Mouse (Mus musculus) large intestine, adult 2 months (tissue): Measurements from ENCODE around the gene Dnah2. TPM values are rescaled to one million over a fixed set of nuclear protein-coding genes. Genes with fewer than 3 reads are reported as not detected.

ENCODE experiments used
- DNase-seq: peaks from one replicate; pipeline ENCODE4 v3.0.0-alpha.2; 2012; ENCODE audit warnings: low read depth, low spot score
- WGBS: fragments of 180-500 bp; shearing (Covaris S2); methylation state at CpG from one replicate; pipeline ENCODE4 v1.1.7; 2018; 5-methylcytosine and 5-hydroxymethylcytosine counted together
- polyA plus RNA-seq: library from polyadenylated mRNA; depleted of rRNA; stranded (reverse); fragments of >200 nt; gene quantifications from 2 replicates; pipeline ENCODE4 v1.2.3, GENCODE M21; 2012; rRNA removed

Dnah2 gene
- polyA plus RNA-seq, 1 experiment: 0.12 TPM

DNA sequence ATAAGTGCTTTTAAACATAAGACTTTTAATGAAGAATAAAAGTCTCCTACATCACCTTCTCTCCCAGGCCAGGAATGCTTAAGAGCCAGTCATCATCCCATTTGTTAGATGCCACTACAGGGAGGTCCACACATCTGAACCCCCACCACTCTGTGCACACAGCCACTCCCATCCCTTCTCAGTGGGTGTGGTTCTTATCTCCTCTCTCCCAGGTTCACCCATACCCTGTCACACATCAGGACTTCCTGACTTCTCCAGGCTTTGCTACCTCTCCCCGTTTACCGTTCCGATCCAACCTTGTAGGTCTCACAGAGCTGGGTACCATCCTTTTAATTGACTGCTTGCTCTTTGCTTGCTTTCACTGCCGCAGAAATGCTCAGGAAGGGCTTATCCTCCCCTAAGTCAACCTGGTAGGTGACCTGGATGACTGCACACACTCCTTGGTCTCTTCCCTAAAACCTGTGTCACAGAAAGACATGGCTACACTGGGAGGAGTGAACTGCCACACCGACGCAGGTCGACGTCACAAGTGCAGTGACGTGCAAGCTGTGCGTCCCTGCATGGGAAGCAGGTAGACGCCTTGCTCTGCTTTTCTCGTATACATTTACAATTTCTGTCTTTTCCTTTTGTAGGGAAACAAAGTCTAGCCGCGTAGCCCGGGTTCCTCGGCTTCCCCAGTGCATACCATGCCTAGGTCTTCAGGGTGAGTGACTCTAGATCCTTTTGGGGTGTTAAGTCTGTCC is 175.5 kb downstream of the Dnah2 start:
- no peak for DNase-seq
- WGBS: 90% methylated on average over 16 of the region's 16 CpGs

GRCm38 (mm10) chr11:69372780-69373170 is 176.1 kb downstream of the Dnah2 start:
- WGBS: 57% methylated on average over 3 of the region's 3 CpGs
- DNase-seq: no peak

GRCm38 (mm10) chr11:69372056-69372779 is 176.7 kb downstream of the Dnah2 start:
- DNase-seq: no peak
- WGBS: 64% methylated on average over 12 of the region's 12 CpGs

DNA sequence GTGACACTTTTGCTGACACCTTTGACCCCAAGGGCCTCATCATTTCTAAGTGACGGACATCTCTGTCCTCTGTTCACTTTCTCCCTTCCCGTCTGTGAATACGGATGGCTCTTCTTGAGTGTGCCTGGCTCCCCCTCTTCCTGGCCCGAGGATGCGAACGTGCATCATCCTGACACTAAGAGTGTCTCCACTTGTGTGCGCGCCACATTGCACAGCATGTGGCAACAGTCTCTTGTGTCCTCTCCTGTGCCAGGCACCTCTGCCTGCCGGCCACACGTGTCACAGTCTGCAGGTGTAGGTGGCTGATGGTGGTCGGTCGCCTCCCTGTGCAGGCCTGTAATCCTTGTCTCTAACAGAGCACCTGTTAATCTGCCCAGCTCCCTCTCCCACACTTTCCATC is 177.3 kb downstream of the Dnah2 start:
- WGBS: 79% methylated on average over 12 of the region's 12 CpGs
- DNase-seq: no peak

DNA sequence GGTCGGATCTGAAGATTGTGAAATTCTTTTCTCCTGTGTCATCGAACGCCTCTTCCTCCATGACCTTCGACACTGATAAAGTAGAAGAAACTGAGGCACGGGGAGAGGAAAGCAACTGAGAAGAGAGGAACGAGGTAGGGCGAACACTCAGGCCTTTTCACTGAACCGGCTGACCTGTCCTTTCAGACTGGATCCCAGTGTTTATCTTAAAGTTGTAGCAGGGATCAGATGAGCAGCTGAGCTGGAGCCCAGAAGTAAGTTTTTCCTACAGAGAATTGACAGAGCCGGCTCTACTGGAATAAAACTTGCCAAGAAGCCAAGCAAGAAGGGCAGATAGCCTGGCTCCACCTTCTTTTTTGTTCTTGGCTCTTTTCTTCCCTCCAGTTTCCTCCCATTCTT is 178.1 kb downstream of the Dnah2 start:
- DNase-seq: no peak
- 28% methylated on average over 9 of the region's 9 CpGs for WGBS

Other genes starting within 250 kb of the Dnah2 start
- 8.4 and 8.5 TPM in 2 replicates for gene Cntrob, start 225.3 kb downstream of the Dnah2 start, polyA plus RNA-seq
- gene Trappc1, start 225.1 kb downstream of the Dnah2 start, polyA plus RNA-seq: 60.7 and 65.6 TPM in 2 replicates
- gene Kcnab3, start 222.9 kb downstream of the Dnah2 start, polyA plus RNA-seq: 0.46 and 0.55 TPM in 2 replicates
- gene Rnf227, start 208.6 kb downstream of the Dnah2 start, polyA plus RNA-seq: 0.51 and 0.79 TPM in 2 replicates
- 63.4 and 118 TPM in 2 replicates for gene Chd3, start 179.7 kb downstream of the Dnah2 start, polyA plus RNA-seq
- 164 and 180 TPM in 2 replicates for gene Naa38, start 153.6 kb downstream of the Dnah2 start, polyA plus RNA-seq
- 6.1 and 14.5 TPM in 2 replicates for gene Cyb5d1, start 153.5 kb downstream of the Dnah2 start, polyA plus RNA-seq
- 10.5 and 11.0 TPM in 2 replicates for gene Tmem88, start 150.9 kb downstream of the Dnah2 start, polyA plus RNA-seq
- gene Kdm6b, start 135.4 kb downstream of the Dnah2 start, polyA plus RNA-seq: 7.5 and 11.2 TPM in 2 replicates
- 1.1 and 2.1 TPM in 2 replicates for gene Efnb3, start 11.1 kb upstream of the Dnah2 start, polyA plus RNA-seq
- gene Wrap53, start 31.1 kb upstream of the Dnah2 start, polyA plus RNA-seq: 24.8 and 28.7 TPM in 2 replicates
- gene Trp53, start 31.2 kb upstream of the Dnah2 start, polyA plus RNA-seq: 80.8 and 93.2 TPM in 2 replicates
- 4.1 and 5.6 TPM in 2 replicates for gene Atp1b2, start 56.8 kb upstream of the Dnah2 start, polyA plus RNA-seq
- gene Shbg, start 68.8 kb upstream of the Dnah2 start, polyA plus RNA-seq: not detected in 2 replicates
- 1.9 and 2.7 TPM in 2 replicates for gene Sat2, start 72.9 kb upstream of the Dnah2 start, polyA plus RNA-seq
- gene Fxr2, start 83.9 kb upstream of the Dnah2 start, polyA plus RNA-seq: 29.6 and 35.8 TPM in 2 replicates
- 0.18 TPM in 1 of 2 replicates, not detected in the other for gene Sox15, start 106.2 kb upstream of the Dnah2 start, polyA plus RNA-seq
- gene Mpdu1, start 113.5 kb upstream of the Dnah2 start, polyA plus RNA-seq: 147 and 171 TPM in 2 replicates
- gene Cd68, start 117.0 kb upstream of the Dnah2 start, polyA plus RNA-seq: 20.2 and 20.6 TPM in 2 replicates
- gene Eif4a1, start 123.3 kb upstream of the Dnah2 start, polyA plus RNA-seq: 354 and 356 TPM in 2 replicates
- 43.4 and 55.1 TPM in 2 replicates for gene Senp3, start 133.0 kb upstream of the Dnah2 start, polyA plus RNA-seq
- 14.4 and 16.2 TPM in 2 replicates for gene Tnfsf13, start 136.7 kb upstream of the Dnah2 start, polyA plus RNA-seq
- gene Tnfsf12, start 146.7 kb upstream of the Dnah2 start, polyA plus RNA-seq: 13.1 and 13.8 TPM in 2 replicates
- gene Tnfsfm13, start 147.0 kb upstream of the Dnah2 start, polyA plus RNA-seq: 2.3 and 2.8 TPM in 2 replicates
- 17.5 and 33.3 TPM in 2 replicates for gene Polr2a, start 209.5 kb upstream of the Dnah2 start, polyA plus RNA-seq
- 0.07 TPM in 1 of 2 replicates, not detected in the other for gene Slc35g3, start 212.9 kb upstream of the Dnah2 start, polyA plus RNA-seq
- gene Zbtb4, start 216.8 kb upstream of the Dnah2 start, polyA plus RNA-seq: 7.5 and 10.7 TPM in 2 replicates
- 7.3 and 10.3 TPM in 2 replicates for gene Chrnb1, start 246.8 kb upstream of the Dnah2 start, polyA plus RNA-seq